Mouse (Mus musculus) C2C12 (cell line): ENCODE data around the gene Nme7.

Experiments used
- CTCF ChIP-seq: IDR thresholded peaks from one replicate; pipeline ENCODE4 v1.5.1; 2011; ENCODE audit not compliant: control insufficient read depth, insufficient read depth, insufficient read length
- MYOD1 ChIP-seq: IDR thresholded peaks from one replicate; pipeline ENCODE4 v1.6.1; 2011; ENCODE audit warnings: low read depth; ENCODE audit not compliant: control insufficient read depth, insufficient read length
- USF1 ChIP-seq: IDR thresholded peaks from one replicate; pipeline ENCODE4 v1.6.1; 2011; ENCODE audit warnings: low read depth, mild to moderate bottlenecking, control low read depth, moderate library complexity

- no peak for TF ChIP-seq CTCF
- TF ChIP-seq MYOD1, result no peak
- no peak for TF ChIP-seq USF1
Measured at GRCm38 (mm10) chr1:164270941-164271340, 33.0 kb upstream of the Nme7 start.
